Mouse (Mus musculus): ENCODE results near the gene Gvin1.
"Not testable (repeated sequence)": the region's sequence is repeated elsewhere in the genome, so short reads cannot be mapped to it uniquely, and the experiment has no call there.

Gene Gvin1

DNA sequence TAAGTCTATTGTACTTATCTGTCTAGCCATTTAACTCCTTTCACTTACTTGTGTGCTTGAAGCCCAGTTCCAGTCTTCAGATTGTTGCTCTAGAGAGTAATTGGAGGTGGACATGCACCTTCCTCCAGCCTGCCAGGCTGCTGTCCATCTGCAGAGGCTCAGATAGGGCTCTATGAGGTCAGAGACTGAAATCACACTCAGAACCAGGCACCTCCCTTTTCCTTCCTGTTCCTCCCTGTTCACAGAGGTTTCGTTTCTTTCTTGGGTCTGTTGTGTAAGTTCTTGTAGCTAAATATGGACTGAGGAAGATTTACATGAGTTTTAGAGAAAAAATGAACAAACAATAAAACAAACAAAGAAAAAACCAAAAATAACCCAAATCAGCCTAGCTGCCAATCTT, at the start of gene Gvin1:
Gene Gvin1, minus strand, starts transcription at position 150 of the 400 bp plus-strand sequence.
- DNase-seq, result not testable (repeated sequence)

DNA sequence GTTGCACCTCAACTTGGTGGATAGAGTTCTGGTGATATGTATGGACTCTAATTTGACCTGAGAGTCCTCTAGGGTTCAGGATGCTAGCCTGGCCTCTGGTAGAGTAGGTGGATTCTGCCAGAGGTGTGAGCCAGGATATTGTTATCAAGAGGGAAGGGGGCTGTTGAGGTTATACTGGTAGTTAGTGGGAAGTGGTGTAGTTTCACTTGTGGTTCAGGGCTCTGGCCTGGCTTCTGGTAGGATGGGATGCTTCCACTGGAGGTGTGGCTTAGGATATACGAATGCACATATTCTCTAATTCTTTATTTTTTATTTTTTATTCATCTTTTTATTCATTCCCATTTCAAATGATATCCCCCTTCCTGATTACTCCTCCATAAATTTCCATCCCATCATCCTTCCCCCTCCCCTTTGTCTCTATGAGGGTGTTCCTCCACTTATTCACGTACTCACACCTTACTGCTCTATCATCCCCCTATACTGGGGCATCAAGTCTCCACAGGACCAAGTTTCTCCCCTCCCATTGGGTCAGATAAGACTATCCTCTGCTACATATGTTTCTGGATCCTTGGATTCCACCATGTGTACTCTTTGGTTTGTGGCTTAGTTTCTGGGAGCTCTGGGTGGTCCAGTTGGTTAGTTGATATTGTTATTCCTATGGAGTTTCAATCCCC, 36.9 kb upstream of the Gvin1 start:
- DNase-seq, result no peak

DNA sequence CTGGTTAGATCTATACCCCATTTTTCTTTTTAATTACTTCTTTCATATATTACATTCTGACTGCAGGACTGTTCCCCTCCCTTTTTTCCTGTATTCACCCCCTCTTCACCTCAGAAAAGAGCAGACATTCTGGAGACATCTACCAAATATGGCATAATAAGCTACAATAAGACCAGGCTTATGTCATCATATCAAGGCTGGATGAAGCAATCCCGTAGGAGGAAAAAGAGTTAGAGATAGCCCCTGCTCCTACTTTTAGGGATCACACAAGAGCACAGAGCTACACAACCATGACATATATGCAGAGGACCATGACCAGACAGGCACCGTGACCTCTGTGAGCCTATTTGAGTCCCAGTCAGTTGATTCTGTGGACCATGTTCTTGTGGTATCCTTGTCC, 33.8 kb upstream of the Gvin1 start:
- no peak for DNase-seq

DNA sequence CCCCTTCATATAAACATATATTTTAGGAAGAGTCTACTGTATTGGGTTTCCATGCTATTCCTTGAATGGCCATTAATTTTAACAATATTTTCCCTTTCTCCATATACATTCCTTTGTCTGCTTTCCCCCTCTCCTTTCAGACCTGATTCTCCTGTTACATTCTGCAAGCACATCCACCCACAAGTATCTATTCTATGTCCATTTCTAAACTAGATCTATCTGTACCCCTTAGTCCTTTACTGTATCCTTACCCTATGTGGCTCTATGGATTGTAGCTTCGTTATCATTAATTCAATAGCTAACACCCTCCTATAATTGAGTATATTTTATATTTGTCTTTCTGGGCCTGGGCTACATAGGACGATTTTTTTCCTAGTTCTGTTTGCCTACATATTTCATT, 33.1 kb upstream of the Gvin1 start:
- no peak for DNase-seq

DNA sequence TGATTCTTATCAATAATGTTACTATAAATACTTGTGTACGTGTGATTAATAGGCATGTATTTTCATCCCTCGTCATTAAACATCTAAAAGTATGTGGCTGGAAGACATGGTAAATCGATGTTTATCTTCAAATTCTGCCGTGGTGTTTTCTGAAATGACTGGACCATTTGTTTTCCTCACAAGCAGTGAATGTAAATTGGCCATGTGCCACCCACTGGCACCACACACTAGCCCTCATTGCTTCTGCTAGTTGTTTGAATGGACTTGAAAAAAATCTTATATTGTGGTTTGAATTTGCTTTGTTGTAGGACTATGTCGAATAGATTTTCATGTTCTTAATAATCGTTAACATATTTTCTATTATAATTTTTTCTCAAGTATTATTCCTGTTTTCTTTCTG, 30.5 kb upstream of the Gvin1 start:
- peak in 1 of 2 experiments; percentile 3 for DNase-seq

DNA sequence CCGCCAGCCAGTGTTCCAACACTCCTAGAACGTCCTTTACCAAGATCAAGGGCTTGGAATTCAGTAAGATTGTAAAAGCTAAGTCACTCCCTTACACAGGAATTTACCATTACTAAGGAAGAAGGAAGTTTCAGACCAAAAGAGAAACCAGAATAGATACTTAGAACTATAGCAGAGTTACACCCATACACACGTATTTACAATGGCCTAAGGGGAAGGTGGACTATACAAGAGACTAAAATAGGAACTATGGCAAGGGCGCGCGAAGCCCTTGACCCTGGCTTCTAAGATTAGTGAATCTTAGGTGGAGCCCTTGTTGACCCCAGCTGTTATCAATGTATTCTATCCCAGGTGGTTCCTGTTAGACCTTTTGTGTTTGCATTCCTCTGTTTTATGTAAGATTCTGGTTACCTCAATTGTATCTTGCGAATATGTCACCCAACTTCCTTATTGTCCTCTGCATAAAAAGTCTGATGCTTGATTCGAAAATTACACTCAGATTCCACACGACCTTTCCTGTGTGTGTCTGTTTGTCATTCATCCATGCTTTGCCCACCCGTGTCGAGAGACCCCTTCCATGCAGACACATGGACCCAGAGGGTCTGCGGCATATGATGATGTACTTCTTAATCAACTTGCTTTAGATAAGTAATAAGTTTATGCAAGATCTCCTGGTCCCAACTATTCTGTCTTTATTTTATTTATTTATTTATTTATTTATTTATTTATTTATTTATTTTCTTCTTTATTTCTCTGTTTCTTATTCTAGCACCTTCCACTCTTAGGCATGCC, 25.6 kb upstream of the Gvin1 start:
- DNase-seq, result not testable (repeated sequence)

DNA sequence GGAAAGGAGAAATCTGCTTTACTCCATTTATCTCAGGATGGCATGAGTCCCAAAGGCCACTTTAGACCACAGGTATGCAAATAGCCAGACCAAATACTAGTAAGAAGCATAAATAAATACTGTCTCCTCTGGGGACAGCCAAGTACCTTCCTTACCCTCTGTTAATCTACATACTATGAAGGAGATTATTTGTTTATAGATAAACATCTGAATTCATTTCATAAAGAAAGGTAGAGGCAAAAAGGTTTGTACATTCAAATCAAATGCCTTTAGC, 22.0 kb upstream of the Gvin1 start:
- no peak for DNase-seq

DNA sequence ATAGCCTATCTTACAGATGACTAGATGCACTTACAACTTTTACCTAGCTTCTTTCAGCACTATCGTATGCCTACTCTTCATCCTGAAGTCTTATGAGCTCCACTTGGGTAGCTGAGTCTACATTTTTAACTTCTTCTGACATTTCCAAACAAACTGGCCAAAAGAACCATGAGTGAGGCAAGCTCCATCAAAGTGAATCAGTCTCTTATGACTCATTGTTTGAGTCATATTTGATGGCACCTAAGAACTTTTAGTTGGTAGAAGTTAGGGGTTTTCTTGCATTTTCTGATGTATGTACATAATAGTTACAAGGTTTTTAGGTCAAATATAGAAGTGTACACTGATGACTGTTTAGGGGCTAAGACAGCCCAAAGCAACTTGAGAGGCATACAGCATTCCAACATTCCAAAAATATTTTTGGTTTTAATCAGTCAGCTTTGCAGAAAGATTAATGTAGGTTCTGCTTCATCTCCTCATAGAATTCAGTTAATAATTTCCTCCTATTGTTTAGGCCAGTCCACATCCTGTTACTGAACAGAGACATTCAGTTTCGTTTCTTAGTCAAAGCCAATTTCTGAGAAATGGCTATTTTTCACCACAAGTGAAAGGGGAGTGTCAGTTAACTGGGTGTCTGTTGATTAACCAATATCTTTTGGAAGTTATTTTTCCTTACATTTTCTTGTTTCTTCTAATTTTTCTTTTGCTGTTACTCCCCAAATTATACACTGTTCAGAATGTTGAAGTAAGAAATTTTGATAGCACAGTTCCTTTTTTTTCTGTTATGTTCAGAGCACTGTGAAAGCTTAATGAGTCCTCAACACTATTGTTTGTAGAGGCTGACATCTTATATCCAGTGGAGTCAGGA, 21.4 kb upstream of the Gvin1 start:
- no peak for DNase-seq

DNA sequence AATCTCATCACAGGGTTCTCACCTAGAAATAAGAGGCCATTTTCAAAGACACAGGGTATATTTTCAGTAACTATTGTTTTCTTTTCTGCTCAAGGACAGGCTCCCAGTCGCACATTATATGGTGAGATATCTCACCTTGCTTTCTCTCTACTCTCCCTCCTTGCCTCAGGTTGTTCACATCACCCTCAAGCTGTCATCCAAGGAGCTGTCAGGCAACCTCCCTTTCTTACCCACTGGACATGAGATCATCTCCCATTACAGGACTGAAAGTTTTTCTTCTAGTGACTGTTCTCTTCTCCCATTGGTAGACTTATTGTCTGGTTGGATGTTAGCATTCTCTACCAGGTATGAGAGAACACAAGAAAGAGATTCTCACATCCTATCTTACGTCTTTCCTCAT, 20.5 kb upstream of the Gvin1 start:
- DNase-seq, result no peak

DNA sequence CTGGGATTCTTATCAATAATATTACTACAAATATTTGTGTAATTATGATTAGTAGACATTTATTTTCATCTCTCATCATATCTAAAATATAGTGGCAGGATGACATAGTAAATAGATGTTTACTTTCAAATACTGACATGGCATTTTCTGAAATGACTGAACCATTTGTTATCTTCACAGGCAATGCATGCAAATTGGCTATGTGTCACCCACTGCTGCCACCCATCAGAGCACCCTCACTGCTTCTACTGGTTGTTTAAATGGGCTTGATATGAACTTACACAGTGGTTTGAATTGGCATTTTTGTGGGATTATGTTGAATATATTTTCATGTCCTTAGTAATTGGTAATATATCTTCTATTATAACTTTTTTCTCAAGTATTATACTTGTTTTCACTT, 784 bp upstream of the Gvin1 start:
- not testable (repeated sequence) for DNase-seq

DNA sequence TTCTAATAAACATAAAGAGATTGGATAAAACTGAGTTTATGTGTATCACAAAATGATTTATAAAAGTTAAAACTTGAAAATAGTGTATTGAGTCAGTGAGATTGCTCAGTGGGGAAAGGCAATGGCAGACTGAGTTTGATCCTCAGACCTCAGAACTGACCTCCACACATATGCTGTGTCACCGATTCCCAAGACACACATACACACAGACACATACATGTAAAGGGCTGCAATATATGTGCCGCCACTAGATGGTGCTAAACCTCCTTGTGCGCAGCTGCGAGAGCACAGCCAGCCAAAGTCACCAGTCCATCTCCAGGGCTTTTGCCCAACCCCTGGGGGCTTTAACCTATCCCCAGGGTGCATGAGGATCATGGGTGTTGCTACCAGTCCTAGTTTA, 1.4 kb downstream of the Gvin1 start:
- DNase-seq, result not testable (repeated sequence)

DNA sequence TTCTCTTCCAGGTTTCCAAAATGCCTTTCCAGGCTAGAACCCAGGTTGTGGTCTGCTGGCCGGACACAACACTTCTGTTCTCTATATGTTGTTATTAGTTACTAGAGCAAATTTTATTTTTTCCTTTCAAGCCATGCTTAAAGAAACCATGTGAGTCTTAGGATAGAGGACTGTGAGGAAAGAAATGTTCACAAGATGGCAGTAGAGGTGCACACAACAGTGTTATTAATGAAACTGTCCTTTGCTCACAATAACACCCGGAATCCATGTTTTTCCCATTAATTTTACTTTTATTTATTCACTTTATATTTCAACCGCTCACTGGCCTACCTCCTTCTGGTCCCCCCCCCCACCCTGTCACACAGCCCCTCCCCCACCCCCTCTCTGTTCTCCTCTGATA, 8.5 kb downstream of the Gvin1 start:
- not testable (repeated sequence) for DNase-seq

DNA sequence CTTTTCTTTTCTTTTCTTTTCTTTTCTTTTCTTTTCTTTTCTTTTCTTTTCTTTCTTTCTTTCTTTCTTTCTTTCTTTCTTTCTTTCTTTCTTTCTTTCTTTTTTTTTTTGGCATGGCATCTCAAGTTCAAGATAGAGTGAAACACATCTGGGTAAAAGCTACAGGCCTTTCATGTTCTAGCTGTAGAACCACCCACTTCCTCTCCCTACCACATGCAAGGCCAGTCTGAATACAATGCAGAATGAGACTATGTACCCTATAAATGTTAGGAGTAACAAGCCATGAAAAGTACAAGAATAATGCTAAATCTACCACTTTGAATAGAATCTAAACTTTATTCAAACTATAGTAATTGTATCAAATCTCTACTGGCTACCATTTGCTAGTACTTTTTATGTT, 38.1 kb downstream of the Gvin1 start:
- not testable (repeated sequence) for DNase-seq

DNA sequence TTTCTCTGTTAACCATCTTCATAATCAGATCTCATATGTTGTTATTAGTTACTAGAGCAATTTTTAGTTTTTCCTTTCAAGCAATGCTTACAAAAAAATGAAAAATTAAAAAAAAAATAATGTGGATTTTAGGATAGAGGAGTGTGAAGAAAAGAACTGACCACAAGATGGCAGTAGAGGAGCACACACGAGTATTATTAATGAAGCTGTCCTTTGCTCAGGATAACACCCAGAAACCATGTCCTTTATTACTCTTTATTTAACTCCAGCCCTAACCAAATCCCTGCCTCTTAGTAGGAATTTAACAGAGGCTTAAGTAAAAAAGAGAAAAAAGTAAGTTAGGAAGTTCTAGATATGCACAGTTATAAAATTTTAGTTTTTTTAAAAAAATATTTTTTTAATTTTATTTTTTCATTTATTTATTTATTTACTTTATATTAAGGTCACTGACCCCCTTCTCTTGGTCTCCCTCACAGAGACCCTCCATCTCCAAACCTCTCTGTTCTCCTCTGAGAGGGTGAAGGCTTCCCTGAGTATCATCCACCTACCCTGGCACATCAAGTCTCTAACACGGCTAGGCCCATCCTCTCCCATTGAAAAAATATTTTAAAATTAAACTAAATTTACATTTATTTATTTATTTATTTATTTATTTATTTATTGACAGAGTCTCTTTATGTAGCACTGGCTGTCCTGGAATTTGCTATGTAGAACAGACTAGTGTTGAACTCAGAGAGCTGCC, 69.9 kb downstream of the Gvin1 start:
- not testable (repeated sequence) for DNase-seq

DNA sequence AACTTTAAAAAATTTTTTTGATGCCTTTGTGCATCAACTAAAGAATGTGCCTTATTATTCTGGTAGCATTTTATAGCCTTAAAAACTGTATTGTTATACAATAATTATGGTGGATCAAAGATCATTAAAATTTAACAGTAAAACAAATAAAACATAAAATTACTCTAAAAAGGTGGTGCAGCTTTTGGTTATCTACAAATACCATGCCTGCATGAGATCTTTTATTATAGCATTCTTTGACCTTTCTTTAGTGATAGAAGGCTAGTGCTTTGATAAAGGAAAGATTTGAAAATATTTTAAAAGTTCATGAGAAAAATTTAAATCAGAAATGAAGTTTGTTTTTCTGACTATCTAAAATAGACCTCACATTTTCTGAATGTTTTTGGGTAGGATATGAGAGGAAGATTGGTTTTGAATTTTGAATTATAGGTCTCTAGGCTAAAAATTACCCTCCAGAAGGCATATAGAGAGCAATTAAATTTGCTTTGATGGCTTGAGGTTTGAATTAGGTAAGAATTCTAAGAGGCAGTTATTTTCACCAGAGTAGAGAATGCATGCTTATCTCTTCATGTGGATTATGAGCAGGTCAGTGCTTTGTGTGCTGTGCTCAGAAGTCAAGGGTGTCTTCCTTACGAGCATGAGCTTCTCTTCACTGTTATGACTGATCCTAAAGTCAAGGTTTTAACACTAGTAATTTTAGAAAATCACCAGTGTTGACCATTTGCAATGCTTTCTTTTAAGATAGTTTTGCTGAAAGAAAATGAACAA, 73.8 kb downstream of the Gvin1 start:
- DNase-seq, result not testable (repeated sequence)

DNA sequence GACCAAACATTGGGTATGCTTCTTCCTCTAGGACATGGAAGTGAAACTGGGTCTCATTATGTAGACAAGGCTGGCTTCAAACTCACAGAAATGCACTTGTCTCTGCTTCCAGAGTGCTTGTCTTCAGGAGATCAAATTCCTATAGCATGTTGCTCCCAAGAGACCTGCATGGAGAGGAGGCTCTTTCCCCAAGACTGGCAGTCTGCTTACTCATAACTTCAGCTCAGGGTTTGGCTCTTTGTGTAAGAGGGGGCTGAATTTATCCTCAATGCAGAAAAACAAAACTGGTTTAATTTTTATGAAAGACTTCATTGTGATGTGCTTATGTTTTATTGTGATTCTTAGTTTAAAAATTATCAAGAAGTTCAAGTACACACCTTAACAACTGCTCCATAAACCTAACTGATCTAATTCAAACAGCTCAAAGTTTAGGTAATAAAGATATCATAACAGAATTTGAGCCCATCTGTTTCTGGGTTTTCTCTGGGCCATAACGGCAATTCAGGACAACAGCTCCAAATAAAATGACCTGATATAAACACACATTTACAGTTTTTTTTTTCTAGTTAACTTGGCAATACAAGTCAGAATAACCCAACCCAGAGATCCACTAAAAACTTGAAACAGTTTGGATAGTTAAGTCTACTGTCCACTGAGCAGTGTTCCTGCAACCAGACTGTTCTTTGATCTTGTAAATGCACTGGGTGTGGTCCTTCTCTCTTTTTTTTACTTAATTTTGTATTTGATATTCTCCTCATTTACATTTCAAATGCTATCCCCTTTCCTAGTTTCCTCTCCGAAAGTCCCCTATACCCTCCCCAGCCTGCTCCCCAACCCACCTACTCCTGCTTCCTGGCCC, 97.8 kb downstream of the Gvin1 start:
- not testable (repeated sequence) for DNase-seq

Data from kidney, postnatal 4 days (tissue).